Mouse (Mus musculus) neutrophil, adult 5-6 weeks (primary cell): ENCODE measurements around the gene Prkd2. TPM values are rescaled to one million over a fixed set of nuclear protein-coding genes. Genes with fewer than 3 reads are reported as not detected.

Experiments
- ATAC-seq: fragments of 151-379, 151-347 bp; 2 replicates; pipeline ENCODE4 v1.8.0; 2017; ENCODE audit warnings: mild to moderate bottlenecking, moderate TSS enrichment; ENCODE audit not compliant: insufficient number of reproducible peaks, poor library complexity, low FRiP score, severe bottlenecking; ENCODE audit errors: extremely low read depth
- total RNA-seq: library from RNA; stranded (forward); fragments of 200-1000 nt; gene quantifications from 2 replicates; pipeline ENCODE4 v1.2.3, GENCODE M21; 2017

The Prkd2 gene
- total RNA-seq, 1 experiment from 2014 or later: 122 TPM

DNA sequence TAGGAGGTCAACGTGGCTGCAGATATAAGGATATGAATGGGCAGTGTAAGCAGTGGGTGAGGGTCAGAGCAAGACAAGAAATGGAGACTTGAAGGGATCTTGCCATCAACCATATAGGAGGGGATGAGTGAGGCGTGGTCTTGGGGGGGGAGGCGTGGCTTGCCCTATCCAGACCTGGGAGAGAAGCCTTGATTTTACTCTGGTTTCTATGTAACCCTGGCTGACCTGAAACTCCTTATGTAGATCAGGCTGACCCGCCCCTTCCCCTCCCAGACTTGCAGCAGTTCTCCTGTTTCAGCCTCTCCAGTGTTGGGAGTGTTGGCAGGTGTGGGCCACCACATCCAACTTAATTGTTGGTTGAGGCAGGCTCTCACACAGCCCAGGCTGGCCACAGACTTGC is 41.6 kb downstream of the Prkd2 start:
- no peak for ATAC-seq

GRCm38 (mm10) chr7:16885271-16885776 is 42.6 kb downstream of the Prkd2 start:
- ATAC-seq: no peak

DNA sequence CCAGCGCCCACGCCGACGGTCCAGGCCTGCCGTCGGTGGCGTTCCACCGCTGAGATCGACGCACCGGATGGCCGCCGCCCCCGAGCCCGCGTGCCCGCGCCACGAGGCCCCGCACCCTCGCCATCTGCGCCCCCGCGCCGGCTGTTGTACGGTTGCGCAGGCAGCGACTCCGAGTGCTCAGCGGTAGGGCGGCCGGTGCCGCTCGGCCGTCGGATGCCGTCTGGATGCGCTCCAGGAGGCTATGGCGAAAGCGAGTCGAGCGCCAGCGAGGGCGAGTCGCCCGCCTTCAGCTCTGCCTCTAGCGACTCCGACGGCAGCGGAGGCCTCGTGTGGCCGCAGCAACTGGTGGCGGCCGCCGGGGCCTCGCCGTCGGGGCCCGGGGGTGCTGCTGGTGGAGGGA is 43.2 kb downstream of the Prkd2 start:
- no peak for ATAC-seq

DNA sequence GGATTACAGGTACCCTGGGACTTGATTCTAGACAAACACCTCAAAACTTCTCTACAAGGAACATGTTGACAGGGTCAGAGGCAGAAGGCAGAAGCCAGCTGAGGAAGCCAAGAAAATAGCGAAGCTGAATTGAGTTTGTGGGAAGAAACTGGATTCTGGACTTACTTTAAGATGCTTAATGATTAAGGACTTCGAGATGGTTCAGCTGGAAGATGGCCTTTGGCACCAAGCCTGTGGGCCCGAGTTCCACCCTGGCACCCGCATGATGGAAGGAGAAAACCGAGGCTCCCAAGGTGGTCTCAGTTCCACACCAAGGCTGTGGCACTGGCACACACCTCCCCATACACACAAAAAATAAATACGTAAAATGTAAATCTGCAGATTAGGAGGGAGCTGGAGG is 47.8 kb downstream of the Prkd2 start:
- ATAC-seq: no peak

- no peak for ATAC-seq
These were observed 48.2 kb downstream of the Prkd2 start for GRCm38 (mm10) chr7:16890944-16891343.

DNA sequence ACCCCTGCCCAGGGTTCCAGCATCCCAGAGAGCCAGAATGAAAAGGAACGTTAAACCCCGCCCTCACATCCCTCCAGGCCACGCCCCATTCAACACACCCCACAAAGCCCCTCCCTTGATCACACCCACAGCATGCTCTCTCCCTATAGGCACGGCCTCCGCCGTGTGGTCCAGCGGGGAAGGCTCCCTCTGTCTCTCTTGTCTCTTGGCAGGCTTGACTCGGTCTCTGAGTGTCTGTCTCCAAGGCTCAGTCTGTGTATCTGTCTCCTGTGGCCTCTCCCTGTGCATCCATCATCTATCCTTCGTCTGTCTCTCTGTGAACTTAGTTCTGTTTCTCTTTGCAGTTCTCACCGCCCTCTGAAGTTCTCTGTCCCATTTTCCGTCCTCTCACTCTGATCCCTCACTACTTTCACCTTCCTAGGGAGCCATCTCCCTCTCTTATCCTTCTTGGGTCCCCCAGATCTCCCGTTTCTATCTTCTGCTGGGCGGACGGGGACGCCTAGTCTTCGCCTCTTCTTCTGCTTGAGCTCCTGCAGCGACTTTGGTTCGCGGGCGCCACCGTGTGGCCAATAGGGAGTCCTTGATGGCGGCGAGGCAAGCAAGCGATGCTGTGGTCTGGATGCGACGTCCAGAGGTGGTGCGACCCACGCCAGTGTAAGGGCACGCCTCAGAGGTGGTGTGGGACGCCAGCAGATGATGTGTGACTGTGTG is 49.1 kb downstream of the Prkd2 start, which contains the start of gene Gng8:
Gng8 (plus strand) TSS at position 146 of the 711 bp plus-strand sequence.
- peak; percentile 74 for ATAC-seq

DNA sequence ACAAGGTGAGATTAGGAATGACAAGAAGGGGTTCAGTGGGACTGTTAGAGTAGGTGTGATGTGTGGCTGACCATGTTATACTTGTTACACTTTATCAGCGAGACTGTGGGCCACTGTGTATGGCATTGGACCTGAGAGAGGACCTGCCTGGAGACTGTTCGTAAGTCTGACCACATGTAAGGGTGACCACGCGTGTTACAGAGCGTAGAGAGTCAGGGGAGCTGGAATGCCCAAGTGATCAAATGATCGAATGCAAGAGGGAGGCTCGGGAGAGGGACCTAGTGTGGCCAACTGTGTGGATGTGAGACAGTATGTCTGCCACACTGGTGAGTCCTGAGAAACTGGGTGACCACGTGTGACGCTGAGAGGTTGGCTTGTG is 49.6 kb downstream of the Prkd2 start:
- no peak for ATAC-seq

- no peak for ATAC-seq
These were observed 50.9 kb downstream of the Prkd2 start for GRCm38 (mm10) chr7:16893612-16894011.

GRCm38 (mm10) chr7:16894279-16894678 is 51.6 kb downstream of the Prkd2 start:
- no peak for ATAC-seq

GRCm38 (mm10) chr7:16895000-16895399 is 52.3 kb downstream of the Prkd2 start:
- peak; percentile 64; the same call in 1 of the 2 replicates for ATAC-seq

- no peak for ATAC-seq
These were observed 52.8 kb downstream of the Prkd2 start for GRCm38 (mm10) chr7:16895511-16895910.

DNA sequence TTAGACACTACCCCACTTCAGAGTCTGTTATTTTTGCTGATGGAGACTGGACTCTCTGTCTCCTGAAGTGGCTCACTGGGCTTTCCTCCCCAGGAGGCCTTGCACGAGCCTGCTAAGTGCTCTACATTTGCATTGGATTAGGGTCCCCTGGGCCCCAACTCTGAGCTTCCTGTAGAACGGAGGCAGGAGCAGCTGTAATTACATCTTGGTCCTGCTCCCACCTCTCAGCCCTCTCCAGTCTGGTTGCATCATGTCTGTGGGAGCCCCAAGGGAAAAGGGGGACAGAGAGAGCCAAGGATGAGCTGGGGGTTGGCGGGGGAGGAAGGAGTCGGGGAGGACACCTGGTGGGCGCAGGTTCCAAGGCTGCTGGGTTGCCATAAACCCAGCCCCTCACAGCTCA is 57.8 kb downstream of the Prkd2 start:
- no peak for ATAC-seq

- ATAC-seq: no peak
These were observed 60.8 kb downstream of the Prkd2 start for GRCm38 (mm10) chr7:16903439-16903955.

DNA sequence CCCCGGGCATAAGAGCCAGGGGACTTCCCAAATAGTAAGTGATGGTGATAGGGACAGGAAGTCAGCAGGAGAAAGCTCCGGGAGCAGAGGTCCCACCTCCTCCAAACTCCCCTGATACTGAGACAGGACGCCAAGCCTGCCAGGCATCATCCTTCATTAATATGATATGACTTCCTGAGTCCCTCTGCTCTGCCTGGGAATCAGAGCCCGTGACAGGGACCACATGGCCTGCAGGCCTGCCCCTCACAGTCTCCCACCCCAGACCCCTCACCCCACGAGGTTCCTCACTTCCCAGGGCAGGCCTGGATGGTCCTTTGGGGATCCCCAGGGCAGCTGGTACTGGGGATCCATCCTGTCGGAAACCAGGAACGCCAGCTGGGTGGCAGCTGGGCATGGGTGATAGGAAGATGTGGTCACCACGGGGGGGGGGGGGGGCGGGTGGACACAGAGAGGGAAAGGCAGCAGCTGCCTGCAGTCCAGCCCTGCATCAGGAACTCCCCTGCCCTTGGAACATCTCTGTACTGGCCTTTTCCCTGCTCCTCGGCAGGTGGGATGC is 61.5 kb downstream of the Prkd2 start:
- ATAC-seq: no peak

- no peak for ATAC-seq
These were observed 62.9 kb downstream of the Prkd2 start for GRCm38 (mm10) chr7:16905491-16906021.

GRCm38 (mm10) chr7:16906281-16906680 is 63.6 kb downstream of the Prkd2 start, which contains the start of gene Ptgir:
Gene Ptgir, plus strand, starts transcription at chr7:16906490.
- no peak for ATAC-seq

DNA sequence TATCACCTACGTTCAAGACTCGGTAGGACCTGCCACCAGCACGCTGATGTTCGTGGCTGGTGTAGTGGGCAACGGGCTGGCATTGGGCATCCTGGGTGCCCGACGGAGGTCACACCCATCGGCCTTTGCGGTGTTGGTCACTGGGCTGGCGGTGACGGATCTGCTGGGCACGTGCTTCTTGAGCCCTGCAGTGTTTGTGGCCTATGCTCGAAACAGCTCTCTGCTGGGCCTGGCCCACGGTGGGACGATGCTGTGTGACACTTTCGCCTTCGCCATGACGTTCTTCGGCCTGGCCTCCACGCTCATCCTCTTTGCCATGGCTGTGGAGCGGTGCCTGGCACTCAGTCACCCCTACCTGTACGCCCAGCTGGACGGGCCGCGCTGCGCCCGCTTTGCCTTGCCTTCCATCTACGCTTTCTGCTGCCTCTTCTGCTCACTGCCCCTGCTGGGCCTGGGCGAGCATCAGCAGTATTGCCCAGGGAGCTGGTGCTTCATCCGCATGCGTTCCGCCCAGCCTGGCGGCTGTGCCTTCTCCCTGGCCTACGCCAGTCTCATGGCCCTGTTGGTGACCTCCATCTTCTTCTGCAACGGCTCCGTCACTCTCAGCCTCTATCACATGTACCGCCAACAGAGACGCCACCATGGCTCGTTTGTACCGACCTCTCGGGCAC is 64.3 kb downstream of the Prkd2 start:
- no peak for ATAC-seq

DNA sequence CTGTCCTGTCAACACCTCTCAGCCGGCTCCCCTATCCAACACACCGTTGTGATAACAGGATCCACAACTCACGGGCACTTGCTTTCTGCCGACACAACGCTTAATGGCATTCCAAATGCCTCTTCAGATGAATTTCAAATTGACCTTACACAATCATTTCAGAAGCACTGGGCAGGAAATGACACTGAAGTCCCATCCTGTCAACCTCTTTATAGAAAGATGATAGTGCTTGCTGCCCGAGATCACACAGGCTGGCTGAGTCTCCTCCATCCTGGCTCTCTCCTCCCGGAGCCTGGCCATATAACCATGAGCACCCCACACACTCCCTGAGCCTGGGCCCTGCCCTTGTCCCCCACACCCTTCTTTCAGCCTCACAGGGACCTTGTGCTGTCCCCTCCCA is 65.1 kb downstream of the Prkd2 start:
- ATAC-seq: no peak

DNA sequence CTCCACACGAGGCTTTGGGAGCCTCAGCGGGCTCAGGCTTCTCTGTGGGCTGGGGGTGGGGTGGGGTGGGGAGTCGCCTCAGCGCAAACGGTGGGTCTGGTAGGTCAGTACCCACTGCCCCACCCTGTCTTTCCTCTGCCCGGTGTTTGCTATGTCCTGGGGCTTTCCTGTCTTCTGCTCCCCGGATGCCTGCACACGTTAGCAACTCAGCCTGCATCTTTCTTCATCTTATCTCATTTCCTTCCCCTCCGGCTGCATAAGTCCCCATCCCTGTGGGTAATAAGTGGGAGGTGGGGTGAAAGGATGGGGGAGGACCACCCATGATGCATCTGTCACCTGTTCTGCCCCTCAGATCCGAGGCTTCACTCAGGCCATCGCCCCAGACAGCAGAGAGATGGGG is 65.7 kb downstream of the Prkd2 start:
- ATAC-seq: no peak

- no peak for ATAC-seq
These were observed 66.2 kb downstream of the Prkd2 start for GRCm38 (mm10) chr7:16908859-16909258.
